Mouse (Mus musculus) ES-Bruce4 (cell line): ENCODE data around the gene Crebrf.

Experiments
- CTCF ChIP-seq: IDR thresholded peaks from one replicate; pipeline ENCODE4 v1.8.1; 2011; ENCODE audit warnings: low read depth, low read length
- EP300 ChIP-seq: IDR thresholded peaks from 2 replicates; pipeline ENCODE4 v1.6.1; 2011; ENCODE audit warnings: low read depth, low read length; ENCODE audit not compliant: insufficient read depth
- POLR2A ChIP-seq: IDR thresholded peaks from one replicate; pipeline ENCODE4 v1.8.1; 2011; ENCODE audit warnings: low read length; ENCODE audit not compliant: insufficient read depth

DNA sequence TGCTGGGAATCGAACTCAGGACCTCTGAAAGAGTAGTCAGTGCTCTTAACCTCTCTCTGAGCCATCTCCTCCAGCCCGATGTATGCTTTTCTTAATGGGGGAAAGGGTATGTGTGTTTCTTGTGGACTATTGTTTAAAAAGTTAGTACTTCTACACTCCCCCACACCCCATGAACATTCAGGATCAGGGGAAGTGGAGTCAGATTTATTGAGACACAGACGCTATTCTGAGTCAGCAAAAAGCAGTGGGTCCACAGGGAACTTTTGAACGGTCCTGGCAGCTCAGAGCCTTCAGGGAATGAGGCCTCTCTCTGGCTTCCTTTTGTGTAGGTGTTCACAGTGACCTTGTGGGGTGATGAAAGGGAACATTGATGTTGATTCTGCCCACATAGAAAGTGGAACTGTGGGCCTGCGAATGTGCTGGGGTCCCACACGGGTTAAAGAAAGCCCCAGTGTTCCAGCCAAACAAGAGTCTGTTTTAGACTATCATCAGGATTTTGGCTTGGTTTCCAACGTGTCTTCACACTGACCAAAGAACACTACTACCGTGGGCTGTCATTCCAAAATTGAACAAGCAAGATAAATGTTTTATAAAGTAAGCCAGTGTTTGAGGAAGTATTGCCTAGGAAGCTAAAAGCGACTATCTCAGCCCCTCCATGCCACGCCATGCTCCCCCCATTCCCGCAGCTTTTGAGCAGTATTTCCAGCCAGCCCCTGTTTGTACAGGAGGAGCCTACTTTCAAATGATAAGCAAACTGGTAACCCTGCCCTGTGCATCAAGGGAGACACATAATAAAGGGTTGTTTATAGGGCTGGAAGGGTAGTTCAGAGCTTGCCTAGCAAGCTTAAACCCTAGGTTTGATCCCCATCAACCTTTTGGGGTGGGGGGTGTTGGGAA, 9.7 kb upstream of the Crebrf start:
- TF ChIP-seq CTCF (no peak), POLR2A (no peak), EP300 (no peak)
